Mouse (Mus musculus): ENCODE data around the gene Mroh2a. TPM values are rescaled to one million over a fixed set of nuclear protein-coding genes. Genes with fewer than 3 reads are reported as not detected.

The Mroh2a gene
- total RNA-seq (2017) = 0.35 and 0.49 TPM in 2 replicates

GRCm38 (mm10) chr1:88226670-88227379 is at the start of gene Mroh2a:
Gene Mroh2a, plus strand, starts transcription at chr1:88226986.
- peak; percentile 21 for ATAC-seq (ENCODE audit: extremely low read depth, insufficient number of reproducible peaks, low FRiP score, poor library complexity, severe bottlenecking)

DNA sequence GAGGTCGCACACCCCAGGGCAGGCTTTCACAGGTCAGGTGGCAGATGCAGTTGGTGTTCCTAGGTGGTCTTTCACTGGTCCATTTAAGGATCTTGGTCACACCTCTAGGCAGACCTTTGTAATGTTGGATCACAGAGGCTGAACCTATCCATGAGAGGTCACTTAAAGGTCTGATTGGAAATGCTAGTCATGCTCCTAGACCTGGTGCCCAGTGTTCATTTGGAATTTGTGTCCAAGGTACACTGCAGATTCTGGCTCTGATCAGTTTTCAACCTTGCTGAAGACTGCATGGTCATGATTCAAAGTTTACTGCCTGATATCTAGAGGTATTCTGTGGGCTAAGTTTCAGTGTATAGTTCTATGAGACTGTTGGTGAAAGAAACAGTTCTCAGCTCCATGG is 47.1 kb upstream of the Mroh2a start:
- ATAC-seq (ENCODE audit: extremely low read depth, insufficient number of reproducible peaks, low FRiP score, poor library complexity, severe bottlenecking) = no peak

DNA sequence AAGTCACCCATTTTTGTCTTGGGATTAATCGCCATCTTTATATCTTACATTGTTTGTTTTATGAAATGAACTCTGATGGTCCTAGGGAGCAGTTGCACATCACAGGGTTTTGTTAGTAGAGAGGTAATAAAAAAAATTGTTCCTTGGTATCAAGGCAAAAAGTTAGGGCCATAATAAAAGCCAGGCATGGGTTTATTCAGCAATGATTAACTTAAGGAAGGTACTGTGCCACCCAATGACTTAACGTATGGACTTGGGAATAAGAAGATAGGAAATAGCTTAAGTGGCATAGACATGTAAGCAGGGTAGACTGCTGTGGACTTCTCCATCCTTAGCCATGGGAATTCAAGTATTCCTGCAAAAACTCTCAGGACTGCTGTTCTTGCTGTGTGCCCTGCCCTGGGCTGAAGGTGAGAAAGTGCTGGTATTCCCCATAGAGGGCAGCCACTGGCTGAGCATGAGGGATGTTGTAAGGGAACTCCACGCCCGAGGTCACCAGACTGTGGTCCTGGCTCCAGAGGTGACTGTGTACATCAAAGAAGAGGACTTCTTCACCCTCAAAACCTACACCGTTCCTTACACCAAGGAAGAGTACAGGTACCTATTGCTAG is 40.4 kb upstream of the Mroh2a start:
- ATAC-seq (ENCODE audit: extremely low read depth, insufficient number of reproducible peaks, low FRiP score, poor library complexity, severe bottlenecking) = no peak

DNA sequence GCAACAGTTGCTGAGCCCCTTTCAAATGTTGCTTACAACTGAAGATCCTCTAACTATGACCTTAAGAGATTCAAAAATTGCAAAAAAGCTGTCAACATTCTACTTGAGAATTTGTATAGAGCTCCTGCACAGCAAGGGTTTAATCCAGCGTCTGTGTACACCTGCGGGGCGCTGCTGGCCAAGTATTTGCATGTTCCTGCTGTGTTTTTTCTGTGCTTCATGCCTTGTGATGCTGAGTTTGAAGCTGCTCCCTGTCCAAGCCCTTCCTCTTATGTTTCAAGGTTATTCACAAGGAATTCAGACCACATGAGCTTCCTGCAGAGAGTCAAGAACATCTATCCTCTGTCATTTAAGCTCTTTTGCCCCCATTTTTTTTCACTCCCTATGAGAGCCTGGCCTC is 34.6 kb upstream of the Mroh2a start:
- no peak for ATAC-seq (ENCODE audit: extremely low read depth, insufficient number of reproducible peaks, low FRiP score, poor library complexity, severe bottlenecking)

DNA sequence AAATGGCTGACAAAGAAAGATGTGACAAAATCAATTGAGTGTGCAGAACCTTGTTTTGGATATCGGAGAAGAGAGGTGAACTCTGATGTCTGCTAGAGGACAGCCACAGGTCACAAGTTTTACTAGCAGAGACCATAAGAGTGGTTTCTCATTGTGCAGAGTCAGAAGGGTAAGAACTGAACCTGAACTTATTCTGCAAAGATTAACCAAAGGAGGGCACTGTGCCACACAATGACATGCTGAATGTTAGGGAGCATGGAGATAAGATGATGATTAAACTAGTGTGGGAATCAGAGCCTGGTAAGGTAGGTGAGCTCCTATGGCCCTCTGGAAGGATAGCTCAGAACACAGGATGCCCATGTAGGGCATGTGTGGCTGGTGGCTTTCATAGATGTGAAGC is 31.1 kb upstream of the Mroh2a start:
- no peak for ATAC-seq (ENCODE audit: extremely low read depth, insufficient number of reproducible peaks, low FRiP score, poor library complexity, severe bottlenecking)

- ATAC-seq (ENCODE audit: extremely low read depth, insufficient number of reproducible peaks, low FRiP score, poor library complexity, severe bottlenecking) = no peak
Measured at GRCm38 (mm10) chr1:88197443-88197842, 29.3 kb upstream of the Mroh2a start.

- ATAC-seq (ENCODE audit: extremely low read depth, insufficient number of reproducible peaks, low FRiP score, poor library complexity, severe bottlenecking) = no peak
Measured at GRCm38 (mm10) chr1:88199996-88200395, 26.8 kb upstream of the Mroh2a start.

GRCm38 (mm10) chr1:88200456-88200855 is 26.3 kb upstream of the Mroh2a start, which contains the start of gene Ugt1a2:
Gene Ugt1a2, plus strand, starts transcription at chr1:88200601.
- no peak for ATAC-seq (ENCODE audit: extremely low read depth, insufficient number of reproducible peaks, low FRiP score, poor library complexity, severe bottlenecking)

DNA sequence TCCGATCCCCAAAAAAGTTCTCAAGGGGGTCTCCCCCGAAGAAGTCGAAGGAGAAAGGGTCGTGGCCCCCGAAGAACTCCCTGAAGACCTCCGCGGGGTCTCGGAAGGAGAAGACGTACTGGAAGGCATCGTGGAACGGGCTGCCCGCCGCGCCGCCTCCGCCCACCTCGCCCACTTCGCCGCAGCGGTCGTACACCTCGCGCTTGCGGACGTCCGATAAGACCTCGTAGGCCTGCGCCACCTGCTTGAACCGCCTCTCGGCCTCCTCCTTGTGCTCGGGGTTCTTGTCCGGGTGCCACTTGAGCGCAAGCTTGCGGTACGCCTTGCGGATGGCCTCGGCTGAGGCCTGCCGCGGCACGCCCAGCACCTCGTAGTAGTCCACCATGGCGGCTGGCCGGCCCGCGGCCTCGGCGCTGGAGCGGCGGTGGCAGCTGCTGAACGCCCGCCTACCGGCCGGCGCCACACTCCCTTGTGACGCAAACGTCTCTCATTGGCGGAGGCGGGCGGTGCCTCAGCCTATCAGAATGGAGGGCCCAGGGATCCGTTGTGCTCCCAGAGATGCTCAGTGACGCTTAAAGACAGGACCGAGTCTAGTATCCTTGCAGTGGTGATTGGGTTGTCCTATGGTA is 21.4 kb upstream of the Mroh2a start, which contains the start of gene Dnajb3:
Gene Dnajb3, minus strand, starts transcription at position 489 of the 629 bp plus-strand sequence.
- ATAC-seq (ENCODE audit: extremely low read depth, insufficient number of reproducible peaks, low FRiP score, poor library complexity, severe bottlenecking) = no peak

DNA sequence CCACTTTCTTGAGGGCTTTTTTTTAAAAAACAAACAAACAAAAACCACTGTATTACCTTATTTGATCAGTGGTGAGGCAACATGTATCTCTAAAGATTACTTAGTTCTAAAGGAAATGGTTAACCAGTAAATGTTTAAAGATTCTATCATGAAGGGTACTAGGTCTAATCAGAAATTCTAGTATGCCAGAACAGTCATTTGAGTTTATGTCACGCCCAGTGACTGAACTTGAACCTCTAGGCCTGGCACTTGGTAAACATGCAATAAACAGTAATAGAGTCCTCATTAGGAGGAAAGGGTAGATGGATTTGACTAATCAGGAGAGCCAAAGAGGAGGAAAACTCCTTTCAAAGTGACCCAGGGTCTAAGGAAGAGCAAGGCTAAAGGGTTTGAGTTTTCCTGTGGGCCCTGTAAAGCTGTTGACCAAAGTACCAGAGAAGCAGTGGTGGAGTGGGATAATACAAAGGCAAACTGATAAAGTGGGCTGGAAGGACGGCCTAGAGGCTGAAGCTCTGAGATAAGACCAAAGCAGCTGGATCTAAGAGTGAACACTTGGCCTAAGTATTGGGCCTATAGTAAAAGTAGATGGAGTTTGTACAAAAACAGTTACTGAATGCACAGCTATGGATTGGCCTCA is 19.8 kb upstream of the Mroh2a start:
- no peak for ATAC-seq (ENCODE audit: extremely low read depth, insufficient number of reproducible peaks, low FRiP score, poor library complexity, severe bottlenecking)

GRCm38 (mm10) chr1:88211812-88212211 is 15.0 kb upstream of the Mroh2a start, which contains the start of gene Ugt1a1:
Gene Ugt1a1, plus strand, starts transcription at chr1:88211959.
- ATAC-seq (ENCODE audit: extremely low read depth, insufficient number of reproducible peaks, low FRiP score, poor library complexity, severe bottlenecking) = peak; percentile 6; the same call in 1 of the 2 replicates

DNA sequence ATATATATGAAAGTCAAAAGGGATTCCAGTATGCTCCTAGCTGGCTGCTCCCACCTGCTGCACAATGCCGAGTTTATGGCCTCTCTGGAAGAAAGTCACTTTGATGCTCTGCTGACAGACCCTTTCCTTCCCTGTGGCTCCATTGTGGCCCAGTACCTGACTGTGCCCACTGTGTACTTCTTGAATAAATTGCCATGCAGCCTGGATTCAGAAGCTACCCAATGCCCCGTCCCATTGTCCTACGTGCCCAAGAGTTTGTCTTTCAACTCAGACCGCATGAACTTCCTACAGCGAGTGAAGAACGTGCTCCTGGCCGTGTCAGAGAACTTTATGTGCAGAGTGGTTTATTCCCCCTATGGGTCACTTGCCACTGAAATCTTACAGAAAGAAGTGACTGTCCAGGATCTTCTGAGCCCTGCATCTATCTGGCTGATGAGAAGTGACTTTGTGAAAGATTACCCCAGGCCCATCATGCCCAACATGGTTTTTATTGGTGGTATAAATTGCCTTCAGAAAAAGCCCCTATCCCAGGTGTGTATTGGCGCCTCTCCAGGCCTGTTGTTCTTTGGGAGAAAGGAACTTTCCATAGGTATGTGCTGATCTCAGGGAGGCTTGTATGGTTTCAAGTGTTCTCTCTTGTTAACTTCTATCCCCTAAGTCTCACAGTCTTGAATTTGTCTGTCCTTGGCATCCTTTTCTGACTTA is 14.3 kb upstream of the Mroh2a start:
- 0 out of 2 replicates have a peak, but pooled peaks have one; percentile 11 for ATAC-seq (ENCODE audit: extremely low read depth, insufficient number of reproducible peaks, low FRiP score, poor library complexity, severe bottlenecking)

GRCm38 (mm10) chr1:88213061-88213460 is 13.7 kb upstream of the Mroh2a start:
- no peak for ATAC-seq (ENCODE audit: extremely low read depth, insufficient number of reproducible peaks, low FRiP score, poor library complexity, severe bottlenecking)

- peak; percentile 1; the same call in 1 of the 2 replicates for ATAC-seq (ENCODE audit: extremely low read depth, insufficient number of reproducible peaks, low FRiP score, poor library complexity, severe bottlenecking)
Measured at GRCm38 (mm10) chr1:88213766-88214461, 12.9 kb upstream of the Mroh2a start.

- no peak for ATAC-seq (ENCODE audit: extremely low read depth, insufficient number of reproducible peaks, low FRiP score, poor library complexity, severe bottlenecking)
Measured at GRCm38 (mm10) chr1:88214462-88214952, 12.3 kb upstream of the Mroh2a start.

DNA sequence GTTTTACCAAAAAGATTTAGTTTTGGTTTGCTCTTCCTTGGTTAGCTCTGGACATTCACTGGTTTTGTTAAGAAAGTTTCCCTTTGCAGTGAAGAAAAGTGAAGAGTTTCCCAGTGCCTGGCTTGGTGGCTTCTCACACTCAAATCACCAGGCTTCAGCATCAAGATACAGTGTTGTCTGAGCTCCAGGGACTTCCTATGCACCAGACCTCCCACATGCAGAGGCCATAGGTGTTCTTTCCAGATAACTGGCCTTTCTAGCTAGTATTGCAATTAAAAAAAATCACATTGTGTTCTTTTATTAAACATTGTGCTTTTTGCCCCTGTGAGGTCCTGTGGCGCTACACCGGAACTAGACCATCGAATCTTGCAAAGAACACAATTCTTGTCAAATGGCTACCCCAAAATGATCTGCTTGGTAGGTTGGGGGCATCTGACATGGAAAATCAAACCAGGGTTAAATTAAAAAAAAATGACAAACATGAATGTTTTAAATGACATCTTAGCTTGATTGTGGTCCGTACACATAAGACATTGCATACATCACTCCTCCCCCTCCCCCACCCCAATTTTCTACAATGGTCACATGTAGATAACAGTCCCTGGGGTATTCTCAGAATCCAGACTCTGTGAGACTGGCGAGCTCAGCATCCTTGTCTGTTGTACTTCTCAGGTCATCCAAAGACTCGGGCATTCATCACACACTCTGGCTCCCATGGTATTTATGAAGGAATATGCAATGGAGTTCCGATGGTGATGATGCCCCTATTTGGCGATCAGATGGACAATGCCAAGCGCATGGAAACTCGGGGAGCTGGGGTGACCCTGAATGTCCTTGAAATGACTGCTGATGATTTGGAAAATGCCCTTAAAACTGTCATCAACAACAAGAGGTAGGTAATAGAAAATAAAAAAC is 11.1 kb upstream of the Mroh2a start:
- no peak for ATAC-seq (ENCODE audit: extremely low read depth, insufficient number of reproducible peaks, low FRiP score, poor library complexity, severe bottlenecking)

DNA sequence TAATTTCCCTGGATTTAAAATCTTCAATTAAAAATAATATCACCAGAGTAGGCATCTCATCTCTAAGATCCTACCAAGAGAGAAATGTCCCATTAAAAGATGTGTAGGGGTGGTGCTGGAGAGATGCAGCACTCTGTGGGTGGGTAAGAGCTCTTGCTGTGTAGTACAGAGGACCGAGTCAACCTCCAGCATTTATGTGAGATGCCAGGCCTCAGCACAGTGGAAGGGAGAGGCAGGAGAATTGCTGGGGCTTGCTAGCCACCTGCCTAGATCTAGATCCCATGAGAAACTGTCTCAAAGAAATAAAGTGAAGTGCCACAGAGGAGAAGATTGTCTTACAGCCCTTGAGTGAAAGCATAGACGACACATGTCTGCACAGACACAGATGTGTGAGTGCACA is 10.2 kb upstream of the Mroh2a start:
- no peak for ATAC-seq (ENCODE audit: extremely low read depth, insufficient number of reproducible peaks, low FRiP score, poor library complexity, severe bottlenecking)
